Comparison of ENCODE assay signal across 23 mouse cellular contexts in genomic region chr14:27862299-27862698, GRCm38 (mm10).
DNase-seq lines count a peak whose midpoint lies in the region; TF ChIP-seq lines count a peak whose summit lies in the region.
"Had no signal": no experiment of that assay in that cellular context is flagged by ENCODE, and none has a peak within 500 bp of the region (broad histone marks: within the 10 kb centered on the region; RNA-seq: fewer than 3 reads in every experiment).

No protein-coding gene starts in this region.

- no peak overlapping the region for H3K27ac ChIP-seq in cerebellum, adult 2 months (ENCODE audit: insufficient read depth, low read length)
- H3K27ac ChIP-seq: embryonic facial prominence, embryonic 12.5 days; gastrocnemius, adult 2 months; heart, embryonic 15.5 days; hindbrain, embryonic 13.5 days; kidney, embryonic 15.5 days; liver, embryonic 12.5 days; midbrain, embryonic 10.5 days had no signal

- DNase-seq in cerebellum, adult 2 months = peak; percentile 22 to 79
- DNase-seq in cerebellum, postnatal 14 days = no peak
- peak; percentile 34 to 42 for DNase-seq in frontal cortex, postnatal 36 days (ENCODE audit: low spot score in 2 of 2)
- no peak for DNase-seq in frontal cortex, postnatal 25 days (ENCODE audit: low spot score in 2 of 2)
- DNase-seq in 3T3-L1 (ENCODE audit: low read depth, low spot score) (peak; percentile 23), R1 (ENCODE audit: low read depth, low spot score) (peak; percentile 25)
- no peak for DNase-seq in thymus, postnatal 25 days
- DNase-seq in gastrocnemius, adult 18-20 months (ENCODE audit: low spot score) = no peak
- DNase-seq: adrenal gland, postnatal 10 days; gastrocnemius, adult 2 months; heart, postnatal 36 days; kidney, adult 11 months; kidney, postnatal 36 days; layer of hippocampus, adult 9-11 months; lung, adult 18-20 months; lung, postnatal 10 days had no signal

- H3K4me1 ChIP-seq in cerebellum, adult 2 months (ENCODE audit: control insufficient read depth, insufficient read depth, low read length) = peaks cover 12% of the 10 kb centered on the region; the same call in 1 of the 2 replicates
- H3K4me1 ChIP-seq: embryonic facial prominence, embryonic 12.5 days; heart, embryonic 15.5 days; kidney, embryonic 15.5 days; liver, embryonic 12.5 days; midbrain, embryonic 10.5 days had no signal

- no peak for TF ChIP-seq POLR2A in cerebellum, adult 2 months (IDR thresholded peaks at IDR 0.05; ENCODE audit: borderline replicate concordance, insufficient read depth, low read length)

- no peak for TF ChIP-seq CTCF in cerebellum, adult 2 months (IDR thresholded peaks at IDR 0.05; ENCODE audit: borderline replicate concordance, insufficient read depth, low read depth, low read length)

- no peak overlapping the region for H3K4me3 ChIP-seq in cerebellum, adult 2 months (replicated peaks; ENCODE audit: insufficient read depth, low read depth, low read length)
- H3K4me3 ChIP-seq: embryonic facial prominence, embryonic 12.5 days; gastrocnemius, adult 2 months; heart, embryonic 15.5 days; hindbrain, embryonic 13.5 days; kidney, embryonic 15.5 days; liver, embryonic 12.5 days; midbrain, embryonic 10.5 days had no signal

- no peaks in the 10 kb centered on the region for H3K27me3 ChIP-seq in cerebellum, adult 2 months (ENCODE audit: control insufficient read depth, insufficient read depth, low read length)
- H3K27me3 ChIP-seq: CH12.LX; embryonic facial prominence, embryonic 12.5 days; heart, embryonic 15.5 days; hindbrain, embryonic 13.5 days; kidney, embryonic 15.5 days; liver, embryonic 12.5 days had no signal

Comparison
In these comparisons a context has a peak if more than half of its experiments do, and no peak if none do; other contexts are left out.
1. DNase-seq: peak in cerebellum, adult 2 months (2 of 2), frontal cortex, postnatal 36 days (2 of 2), 3T3-L1 (single experiment) and R1 (single experiment); none in cerebellum, postnatal 14 days (0 of 2), frontal cortex, postnatal 25 days (0 of 2), thymus, postnatal 25 days (single experiment) and gastrocnemius, adult 18-20 months (single experiment).